Mouse (Mus musculus) brain, embryonic 14.5 days (tissue): ENCODE measurements around the gene Dad1.

ENCODE experiments used
- CTCF ChIP-seq: fragments of 200-500 bp; IDR thresholded peaks from 2 replicates; pipeline ENCODE4 v1.5.1; 2012; ENCODE audit warnings: inconsistent platforms, mild to moderate bottlenecking, moderate library complexity, borderline replicate concordance; ENCODE audit not compliant: insufficient read depth, insufficient read length; ENCODE audit errors: extremely low read depth
- POLR2A ChIP-seq: fragments of 200-500 bp; IDR thresholded peaks from 2 replicates; pipeline ENCODE4 v1.6.1; 2012; ENCODE audit warnings: mild to moderate bottlenecking, inconsistent platforms, borderline replicate concordance; ENCODE audit not compliant: poor library complexity, insufficient read depth, insufficient read length, severe bottlenecking; ENCODE audit errors: extremely low read depth

DNA sequence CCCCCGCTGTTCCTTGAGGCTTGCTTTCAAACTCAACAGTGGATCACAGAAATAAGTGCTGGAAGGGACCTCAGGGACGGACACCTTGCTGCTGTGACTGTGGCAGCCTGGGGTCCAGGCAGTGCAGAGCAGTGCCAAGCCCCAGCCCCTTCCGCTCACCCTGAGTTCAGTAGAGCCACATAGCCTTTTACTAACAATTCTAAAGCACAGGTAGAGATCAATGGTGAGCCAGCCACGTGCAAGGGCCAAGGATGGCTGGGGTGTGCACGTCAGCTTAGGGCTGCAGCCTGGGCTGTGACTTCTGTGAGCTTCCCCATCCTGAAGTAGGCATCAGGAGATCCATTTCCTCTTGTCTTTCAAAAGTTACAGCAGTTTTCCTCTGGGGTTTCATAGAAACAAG lies 42.1 kb downstream of the Dad1 start:
- TF ChIP-seq POLR2A = no peak
- no peak for TF ChIP-seq CTCF
